ENCODE assay signal across 11 mouse cellular contexts in the genomic region with DNA sequence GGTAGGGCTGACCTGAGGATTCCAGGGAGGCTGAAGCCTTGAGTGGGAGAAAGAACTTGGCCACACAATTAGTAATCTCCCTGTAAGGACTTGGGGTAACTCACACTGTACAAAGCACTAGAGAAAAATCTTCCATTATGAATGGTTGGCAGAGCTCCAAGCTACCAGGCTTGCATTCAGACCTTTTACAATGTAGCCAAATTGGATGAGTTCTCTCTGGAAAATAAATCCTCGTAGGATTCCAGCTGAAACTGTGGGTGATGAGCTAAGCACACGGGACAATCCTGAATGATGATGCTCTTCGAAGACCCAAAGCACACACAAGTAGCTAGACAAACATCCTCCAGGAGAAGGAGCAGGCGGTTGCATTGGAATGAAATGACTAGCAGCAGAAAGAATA. TPM values are rescaled to one million over a fixed set of nuclear protein-coding genes. Genes with fewer than 3 reads are reported as not detected.
DNase-seq lines count a peak whose midpoint lies in the region; ATAC-seq and TF ChIP-seq lines count a peak whose summit lies in the region.
"Had no signal": no experiment of that assay in that cellular context is flagged by ENCODE, and none has a peak within 500 bp of the region (broad histone marks: within the 10 kb centered on the region; RNA-seq: fewer than 3 reads in every experiment).

No protein-coding gene starts in this region.

- TF ChIP-seq CTCF in gastrocnemius, adult 2 months (IDR thresholded peaks at IDR 0.05), result no peak

- H3K9ac ChIP-seq in hindbrain, embryonic 16.5 days (ENCODE audit: low read depth, low read length), result no peak overlapping the region
- no peak overlapping the region for H3K9ac ChIP-seq in hindbrain, embryonic 13.5 days
- no peak overlapping the region for H3K9ac ChIP-seq in midbrain, embryonic 14.5 days (replicated peaks; ENCODE audit: low read length)
- no peak overlapping the region for H3K9ac ChIP-seq in midbrain, embryonic 11.5 days (ENCODE audit: low read length)
- no peak overlapping the region for H3K9ac ChIP-seq in forebrain, embryonic 12.5 days

- H3K27me3 ChIP-seq in hindbrain, embryonic 16.5 days (replicated peaks; ENCODE audit: control insufficient read depth, insufficient read depth, low read length), result no peaks in the 10 kb centered on the region
- no peaks in the 10 kb centered on the region for H3K27me3 ChIP-seq in hindbrain, embryonic 13.5 days
- no peaks in the 10 kb centered on the region for H3K27me3 ChIP-seq in midbrain, embryonic 14.5 days (ENCODE audit: control insufficient read depth, insufficient read depth, low read length)
- H3K27me3 ChIP-seq in midbrain, embryonic 11.5 days (ENCODE audit: control insufficient read depth, insufficient read depth, low read length), result no peaks in the 10 kb centered on the region
- H3K27me3 ChIP-seq in forebrain, embryonic 12.5 days, result no peaks in the 10 kb centered on the region

- no peak overlapping the region for H3K4me2 ChIP-seq in hindbrain, embryonic 16.5 days (ENCODE audit: low read length)
- no peak overlapping the region for H3K4me2 ChIP-seq in hindbrain, embryonic 13.5 days
- H3K4me2 ChIP-seq in midbrain, embryonic 14.5 days (ENCODE audit: low read length), result no peak overlapping the region
- H3K4me2 ChIP-seq in midbrain, embryonic 11.5 days, result no peak overlapping the region
- H3K4me2 ChIP-seq in forebrain, embryonic 12.5 days, result no peak overlapping the region

- peak; percentile 72 for DNase-seq in midbrain, embryonic 14.5 days
- DNase-seq in midbrain, embryonic 11.5 days (ENCODE audit: low spot score, missing footprints), result no peak
- DNase-seq in right cerebral cortex, postnatal 4 days, result peak; percentile 14
- DNase-seq in gastrocnemius, adult 2 months, result no peak

- intact Hi-C loops in gastrocnemius, adult 2 months (cut with DNase I), result no loop called here

- 44% methylated on average over 4 of the region's 4 CpGs for WGBS in hindbrain, embryonic 16.5 days
- WGBS in hindbrain, embryonic 13.5 days, result 52% methylated on average over 4 of the region's 4 CpGs
- 57% methylated on average over 4 of the region's 4 CpGs for WGBS in midbrain, embryonic 14.5 days
- 81% methylated on average over 4 of the region's 4 CpGs for WGBS in midbrain, embryonic 11.5 days
- WGBS in forebrain, embryonic 12.5 days, result 51% methylated on average over 4 of the region's 4 CpGs

- ATAC-seq in hindbrain, embryonic 16.5 days, result peak; percentile 72
- no peak for ATAC-seq in hindbrain, embryonic 13.5 days (ENCODE audit: low FRiP score)
- no peak for ATAC-seq in midbrain, embryonic 14.5 days (ENCODE audit: low FRiP score, low TSS enrichment)
- ATAC-seq in midbrain, embryonic 11.5 days (ENCODE audit: low FRiP score), result no peak
- peak; percentile 41; the same call in 1 of the 2 replicates for ATAC-seq in forebrain, embryonic 12.5 days (ENCODE audit: low FRiP score)

- H3K9me3 ChIP-seq in hindbrain, embryonic 16.5 days (ENCODE audit: control insufficient read depth, low read length), result no peaks in the 10 kb centered on the region
- H3K9me3 ChIP-seq in hindbrain, embryonic 13.5 days, result no peaks in the 10 kb centered on the region
- H3K9me3 ChIP-seq in midbrain, embryonic 14.5 days (ENCODE audit: control insufficient read depth, low read length), result no peaks in the 10 kb centered on the region
- no peaks in the 10 kb centered on the region for H3K9me3 ChIP-seq in midbrain, embryonic 11.5 days (ENCODE audit: control insufficient read depth, low read length)
- H3K9me3 ChIP-seq in forebrain, embryonic 12.5 days, result no peaks in the 10 kb centered on the region

- no peaks in the 10 kb centered on the region for H3K36me3 ChIP-seq in hindbrain, embryonic 16.5 days (ENCODE audit: control insufficient read depth, insufficient read depth, low read length)
- H3K36me3 ChIP-seq in hindbrain, embryonic 13.5 days, result no peaks in the 10 kb centered on the region
- H3K36me3 ChIP-seq in midbrain, embryonic 14.5 days (ENCODE audit: control insufficient read depth, insufficient read depth, low read length), result no peaks in the 10 kb centered on the region
- no peaks in the 10 kb centered on the region for H3K36me3 ChIP-seq in midbrain, embryonic 11.5 days (ENCODE audit: control insufficient read depth, insufficient read depth, low read length)
- no peaks in the 10 kb centered on the region for H3K36me3 ChIP-seq in forebrain, embryonic 12.5 days (replicated peaks)

- H3K27ac ChIP-seq in hindbrain, embryonic 16.5 days (ENCODE audit: low read depth, low read length), result no peak overlapping the region
- H3K27ac ChIP-seq in hindbrain, embryonic 13.5 days, result no peak overlapping the region
- no peak overlapping the region for H3K27ac ChIP-seq in midbrain, embryonic 14.5 days (replicated peaks; ENCODE audit: low read depth, low read length)
- H3K27ac ChIP-seq in midbrain, embryonic 11.5 days (ENCODE audit: low read depth, low read length), result no peak overlapping the region
- no peak overlapping the region for H3K27ac ChIP-seq in forebrain, embryonic 12.5 days
- no peak overlapping the region for H3K27ac ChIP-seq in gastrocnemius, adult 2 months

- H3K4me3 ChIP-seq in hindbrain, embryonic 16.5 days (ENCODE audit: low read length), result no peak overlapping the region
- H3K4me3 ChIP-seq in hindbrain, embryonic 13.5 days, result no peak overlapping the region
- H3K4me3 ChIP-seq in midbrain, embryonic 14.5 days (replicated peaks; ENCODE audit: low read depth, low read length), result no peak overlapping the region
- H3K4me3 ChIP-seq in midbrain, embryonic 11.5 days (ENCODE audit: low read depth, low read length), result no peak overlapping the region
- H3K4me3 ChIP-seq in forebrain, embryonic 12.5 days (replicated peaks), result no peak overlapping the region
- H3K4me3 ChIP-seq in gastrocnemius, adult 2 months, result no peak overlapping the region

- H3K4me1 ChIP-seq in hindbrain, embryonic 16.5 days (ENCODE audit: control insufficient read depth, insufficient read depth, low read depth, low read length), result no peaks in the 10 kb centered on the region
- no peaks in the 10 kb centered on the region for H3K4me1 ChIP-seq in hindbrain, embryonic 13.5 days (replicated peaks)
- H3K4me1 ChIP-seq in midbrain, embryonic 14.5 days (ENCODE audit: control insufficient read depth, insufficient read depth, low read length), result no peaks in the 10 kb centered on the region
- no peaks in the 10 kb centered on the region for H3K4me1 ChIP-seq in midbrain, embryonic 11.5 days (ENCODE audit: control insufficient read depth, insufficient read depth, low read length)
- no peaks in the 10 kb centered on the region; the same call in 1 of the 2 replicates for H3K4me1 ChIP-seq in forebrain, embryonic 12.5 days

RNA-seq across cellular contexts. Expression of gene Adgrf1, which starts 7.1 kb away (rescaled TPM):
- polyA plus RNA-seq in hindbrain, embryonic 16.5 days (2015; fragmentation: Nextera tagmentation; extraction: Ambion mirVana), result not detected in 2 replicates
- not detected in 2 replicates for polyA plus RNA-seq in hindbrain, embryonic 13.5 days (2015; fragmentation: Nextera tagmentation; extraction: Ambion mirVana)
- polyA plus RNA-seq in midbrain, embryonic 14.5 days (2014; fragmentation: Nextera tagmentation; extraction: Ambion mirVana), result not detected in 2 replicates
- not detected in 2 replicates for polyA plus RNA-seq in midbrain, embryonic 11.5 days (2014; fragmentation: Nextera tagmentation; extraction: Ambion mirVana)
- polyA plus RNA-seq in forebrain, embryonic 12.5 days (2016; fragmentation: Nextera tagmentation; extraction: Ambion mirVana), result not detected in 2 replicates
- total RNA-seq in gastrocnemius, adult 2 months (2021), result not detected
- total RNA-seq: adrenal gland, adult 18-20 months; hematopoietic stem cell, adult 5-6 weeks; left cerebral cortex, postnatal 10 days had no signal
- polyA plus RNA-seq: thymus, postnatal 0 days had no signal

Comparison
In these comparisons a context has a peak if more than half of its experiments do, and no peak if none do; other contexts are left out.
1. ATAC-seq: peak in hindbrain, embryonic 16.5 days (single experiment) and forebrain, embryonic 12.5 days (single experiment); none in hindbrain, embryonic 13.5 days (single experiment), midbrain, embryonic 14.5 days (single experiment) and midbrain, embryonic 11.5 days (single experiment).
2. DNase-seq: peak in midbrain, embryonic 14.5 days (single experiment) and right cerebral cortex, postnatal 4 days (single experiment); none in midbrain, embryonic 11.5 days (single experiment) and gastrocnemius, adult 2 months (single experiment).